Mouse (Mus musculus): ENCODE measurements around the gene Rbbp7. TPM values are rescaled to one million over a fixed set of nuclear protein-coding genes. Genes with fewer than 3 reads are reported as not detected.

The Rbbp7 gene
- polyA plus RNA-seq (2012; rRNA removed; ENCODE audit: low replicate concordance): 55.5 and 143 TPM in 2 replicates

GRCm38 (mm10) chrX:162760115-162760942 is at the start of gene Rbbp7:
TSS of gene Rbbp7 (plus strand) at chrX:162760402.

Other genes starting within 250 kb of the Rbbp7 start
- gene Reps2, start 116.8 kb upstream of the Rbbp7 start, polyA plus RNA-seq (2012; rRNA removed; ENCODE audit: low replicate concordance): 1.2 and 3.3 TPM in 2 replicates
- gene Txlng, start 69.1 kb downstream of the Rbbp7 start, polyA plus RNA-seq (2012; rRNA removed; ENCODE audit: low replicate concordance): 5.1 and 9.4 TPM in 2 replicates
- gene Syap1, start 128.0 kb downstream of the Rbbp7 start, polyA plus RNA-seq (2012; rRNA removed; ENCODE audit: low replicate concordance): 29.7 and 48.0 TPM in 2 replicates
- 26.3 and 34.9 TPM in 2 replicates for gene Ctps2, start 140.8 kb downstream of the Rbbp7 start, polyA plus RNA-seq (2012; rRNA removed; ENCODE audit: low replicate concordance)
- gene S100g, start 204.2 kb downstream of the Rbbp7 start, polyA plus RNA-seq (2012; rRNA removed; ENCODE audit: low replicate concordance): 9.0 TPM in 1 of 2 replicates, not detected in the other